10 mouse cellular contexts compared by ENCODE assay signal in the genomic region with DNA sequence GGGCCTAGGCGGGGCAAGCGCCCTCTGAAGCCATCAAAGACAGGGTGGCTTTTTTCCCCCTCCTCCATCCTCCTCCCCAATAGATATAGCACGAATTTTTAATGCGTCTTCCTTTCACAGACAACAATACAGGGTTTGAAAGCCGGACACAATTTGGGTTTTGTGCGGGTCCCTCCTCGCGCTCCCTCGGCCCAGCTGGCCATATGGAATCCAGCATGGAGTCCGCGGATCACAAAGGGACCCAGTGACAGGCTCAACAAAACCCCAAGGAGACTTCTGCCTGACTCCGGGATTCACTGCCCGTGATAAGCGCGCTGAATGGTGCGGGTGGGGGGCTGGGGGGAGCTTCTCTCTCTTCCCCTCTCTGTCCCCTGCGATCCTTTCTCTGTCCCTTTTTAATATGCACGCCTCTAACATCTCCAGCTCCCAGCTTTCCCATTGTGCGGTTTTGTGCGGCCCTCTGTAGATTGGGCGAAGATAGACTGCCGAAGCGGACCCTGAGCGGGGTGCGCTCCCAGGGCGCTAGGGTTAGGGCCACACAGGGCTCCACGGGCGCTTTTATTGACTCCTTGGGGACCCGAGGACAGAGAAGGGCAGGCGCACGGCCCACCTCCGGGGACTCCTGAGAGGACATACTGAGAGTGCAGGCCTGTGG. TPM values are rescaled to one million over a fixed set of nuclear protein-coding genes. Genes with fewer than 3 reads are reported as not detected.
A peak's percentile ranks its signal among the peaks of the same experiment; 100 is the strongest.
DNase-seq lines count a peak whose midpoint lies in the region; ATAC-seq and TF ChIP-seq lines count a peak whose summit lies in the region.
"Had no signal": no experiment of that assay in that cellular context is flagged by ENCODE, and none has a peak within 500 bp of the region (broad histone marks: within the 10 kb centered on the region; RNA-seq: fewer than 3 reads in every experiment).

No protein-coding gene starts in this region.

- ATAC-seq in forebrain, postnatal 0 days, result peak; percentile 30
- ATAC-seq in limb, embryonic 11.5 days (ENCODE audit: insufficient number of reproducible peaks, low FRiP score, low TSS enrichment, low read depth), result no peak

- H3K4me3 ChIP-seq in E14TG2a.4 (replicated peaks; ENCODE audit: low read length), result peak overlapping the region; percentile 39
- H3K4me3 ChIP-seq in forebrain, postnatal 0 days (ENCODE audit: low read depth, low read length), result no peak overlapping the region
- no peak overlapping the region for H3K4me3 ChIP-seq in limb, embryonic 11.5 days (ENCODE audit: low read depth, low read length)
- no peak overlapping the region for H3K4me3 ChIP-seq in gastrocnemius, adult 2 months

- no peaks in the 10 kb centered on the region for H3K36me3 ChIP-seq in E14TG2a.4 (ENCODE audit: insufficient read depth, low read length)
- no peaks in the 10 kb centered on the region for H3K36me3 ChIP-seq in forebrain, postnatal 0 days (ENCODE audit: insufficient read depth)
- H3K36me3 ChIP-seq in limb, embryonic 11.5 days (ENCODE audit: control insufficient read depth, insufficient read depth, low read length), result no peaks in the 10 kb centered on the region

- no peak overlapping the region for H3K27ac ChIP-seq in forebrain, postnatal 0 days (ENCODE audit: low read depth, low read length)
- no peak overlapping the region for H3K27ac ChIP-seq in limb, embryonic 11.5 days (replicated peaks; ENCODE audit: low read depth, low read length)
- no peak overlapping the region for H3K27ac ChIP-seq in gastrocnemius, adult 2 months

- DNase-seq in ES-CJ7 (ENCODE audit: low read depth, low spot score), result peak; percentile 26
- no peak for DNase-seq in forebrain, postnatal 0 days
- peak; percentile 34 for DNase-seq in limb, embryonic 11.5 days (ENCODE audit: low spot score)
- no peak for DNase-seq in kidney, postnatal 10 days
- DNase-seq in gastrocnemius, postnatal 25 days, result no peak
- DNase-seq in ovary, postnatal 10 days (ENCODE audit: low spot score), result no peak
- DNase-seq in gastrocnemius, adult 2 months, result no peak
- DNase-seq: lung, embryonic 14.5 days had no signal

- H3K4me2 ChIP-seq in forebrain, postnatal 0 days (ENCODE audit: low read depth), result no peak overlapping the region
- H3K4me2 ChIP-seq in limb, embryonic 11.5 days (ENCODE audit: low read depth, severe bottlenecking), result no peak overlapping the region
- H3K4me2 ChIP-seq: lung, embryonic 14.5 days had no signal

- TF ChIP-seq CTCF in E14TG2a.4 (conservative IDR thresholded peaks at IDR 0.05; ENCODE audit: low read length), result no peak
- TF ChIP-seq CTCF in forebrain, postnatal 0 days (IDR thresholded peaks at IDR 0.05; ENCODE audit: low read depth), result no peak
- no peak for TF ChIP-seq CTCF in gastrocnemius, adult 2 months (IDR thresholded peaks at IDR 0.05)

- no peak overlapping the region for H3K9ac ChIP-seq in forebrain, postnatal 0 days
- H3K9ac ChIP-seq in limb, embryonic 11.5 days (ENCODE audit: low read length), result no peak overlapping the region
- H3K9ac ChIP-seq: lung, embryonic 14.5 days had no signal

- H3K9me3 ChIP-seq in E14TG2a.4 (ENCODE audit: low read length), result no peaks in the 10 kb centered on the region
- no peaks in the 10 kb centered on the region for H3K9me3 ChIP-seq in forebrain, postnatal 0 days (ENCODE audit: low read length)
- H3K9me3 ChIP-seq in limb, embryonic 11.5 days (ENCODE audit: control insufficient read depth, low read length), result no peaks in the 10 kb centered on the region

- peaks cover 88% of the 10 kb centered on the region for H3K27me3 ChIP-seq in E14TG2a.4 (ENCODE audit: insufficient read depth, low read length)
- peaks cover 74% of the 10 kb centered on the region for H3K27me3 ChIP-seq in forebrain, postnatal 0 days (ENCODE audit: insufficient read depth, low read length)
- peaks cover 67% of the 10 kb centered on the region for H3K27me3 ChIP-seq in limb, embryonic 11.5 days (ENCODE audit: control insufficient read depth, insufficient read depth, low read length)

- intact Hi-C loops in gastrocnemius, adult 2 months (cut with DNase I), result no loop called here

- peaks cover 54% of the 10 kb centered on the region for H3K4me1 ChIP-seq in E14TG2a.4 (replicated peaks; ENCODE audit: low read depth, low read length)
- no peaks in the 10 kb centered on the region; the same call in 1 of the 2 replicates for H3K4me1 ChIP-seq in forebrain, postnatal 0 days (ENCODE audit: insufficient read depth)
- H3K4me1 ChIP-seq in limb, embryonic 11.5 days (ENCODE audit: control insufficient read depth, insufficient read depth, low read length), result no peaks in the 10 kb centered on the region; the same call in 1 of the 2 replicates

- WGBS in forebrain, postnatal 0 days, result 3% methylated on average over 32 of the region's 32 CpGs
- 2% methylated on average over 30 of the region's 32 CpGs for WGBS in limb, embryonic 11.5 days

RNA-seq across cellular contexts. Expression of a gene that starts 13.3 kb away (rescaled TPM):
- 7.1 and 7.9 TPM in 2 replicates for total RNA-seq in forebrain, postnatal 0 days (2014; rRNA removed)
- 3.4 and 6.0 TPM in 2 replicates for polyA plus RNA-seq in forebrain, postnatal 0 days (2015; fragmentation: Nextera tagmentation; extraction: Ambion mirVana)
- polyA plus RNA-seq in limb, embryonic 11.5 days (2014; fragmentation: Nextera tagmentation; extraction: Ambion mirVana), result 0.07 TPM in 1 of 2 replicates, not detected in the other
- not detected for total RNA-seq in gastrocnemius, postnatal 25 days (2021)
- total RNA-seq in gastrocnemius, adult 2 months (2021), result not detected
- polyA plus RNA-seq: heart, embryonic 16.5 days; lung, embryonic 14.5 days had no signal

Comparison
In these comparisons a context has a peak if more than half of its experiments do, and no peak if none do; other contexts are left out.
1. DNase-seq: peak in ES-CJ7 (single experiment) and limb, embryonic 11.5 days (single experiment); none in forebrain, postnatal 0 days (single experiment), kidney, postnatal 10 days (single experiment), gastrocnemius, postnatal 25 days (single experiment), ovary, postnatal 10 days (single experiment) and gastrocnemius, adult 2 months (single experiment).